Mouse (Mus musculus): ENCODE data around the gene Mlh1.
A peak's percentile ranks its signal among the peaks of the same experiment; 100 is the strongest.

The Mlh1 gene

GRCm38 (mm10) chr9:111213501-111213900 is 58.1 kb downstream of the Mlh1 start:
- DNase-seq, result no peak

DNA sequence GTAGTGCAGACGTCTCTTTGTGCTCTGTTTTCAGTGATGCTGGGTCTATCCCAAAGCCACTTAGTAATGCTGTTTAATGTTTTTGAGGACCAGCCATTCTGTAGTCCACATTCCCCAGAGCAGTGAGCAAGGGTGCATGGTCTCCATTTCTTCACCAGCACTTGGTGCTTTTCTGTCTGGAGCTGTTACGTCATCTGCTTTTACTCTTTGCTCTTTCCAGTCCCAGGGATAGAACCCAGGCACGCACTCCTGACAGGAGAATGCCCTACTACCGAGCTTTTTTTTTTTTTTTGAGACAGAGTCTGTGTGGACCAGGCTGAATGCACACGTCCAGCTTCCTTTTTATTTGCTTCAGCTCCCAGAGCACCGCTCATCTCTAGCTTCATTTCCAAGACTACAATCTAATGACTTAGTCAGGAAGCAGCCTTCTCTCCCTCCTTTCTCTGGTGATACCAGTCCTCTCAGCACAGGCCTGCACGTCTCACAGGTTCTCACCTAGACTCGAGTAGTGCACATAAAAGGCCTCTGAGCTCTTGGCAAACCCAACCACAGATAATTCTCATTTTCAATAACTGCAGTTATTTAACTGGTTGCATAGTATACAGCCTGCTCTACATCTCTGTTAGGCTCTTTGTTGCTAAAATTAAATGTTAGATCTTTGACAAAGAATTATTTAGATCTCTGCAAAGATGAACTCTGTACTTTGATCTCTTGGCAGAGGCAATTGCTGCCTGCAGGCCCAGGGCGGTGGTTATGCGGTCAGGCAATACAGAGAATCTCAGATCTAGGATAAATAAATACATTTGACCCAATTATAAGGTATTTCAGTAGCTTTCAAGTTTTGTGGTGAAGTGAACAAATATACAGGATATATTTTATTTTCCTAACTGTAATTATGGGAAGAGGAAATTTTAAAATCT is 60.2 kb downstream of the Mlh1 start:
- DNase-seq, result no peak

DNA sequence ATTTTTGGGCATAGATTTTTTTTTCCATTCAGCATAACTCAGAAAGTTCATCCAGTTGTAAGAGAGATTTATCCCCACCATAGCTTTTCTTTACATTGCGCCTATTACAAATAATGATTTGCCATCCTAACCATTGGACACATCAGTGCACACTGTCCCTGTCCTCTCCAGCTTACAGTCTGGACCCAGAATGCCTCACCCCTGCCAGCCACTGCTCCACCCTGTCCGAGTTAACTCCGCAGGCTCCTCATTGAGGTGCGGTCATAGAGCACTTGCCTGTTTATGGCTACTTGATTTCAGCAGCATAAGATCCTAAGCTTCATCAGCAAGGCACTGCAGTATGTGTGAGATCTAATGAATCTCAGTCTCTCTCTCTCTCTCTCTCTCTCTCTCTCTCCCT is 61.2 kb downstream of the Mlh1 start:
- DNase-seq, result no peak

DNA sequence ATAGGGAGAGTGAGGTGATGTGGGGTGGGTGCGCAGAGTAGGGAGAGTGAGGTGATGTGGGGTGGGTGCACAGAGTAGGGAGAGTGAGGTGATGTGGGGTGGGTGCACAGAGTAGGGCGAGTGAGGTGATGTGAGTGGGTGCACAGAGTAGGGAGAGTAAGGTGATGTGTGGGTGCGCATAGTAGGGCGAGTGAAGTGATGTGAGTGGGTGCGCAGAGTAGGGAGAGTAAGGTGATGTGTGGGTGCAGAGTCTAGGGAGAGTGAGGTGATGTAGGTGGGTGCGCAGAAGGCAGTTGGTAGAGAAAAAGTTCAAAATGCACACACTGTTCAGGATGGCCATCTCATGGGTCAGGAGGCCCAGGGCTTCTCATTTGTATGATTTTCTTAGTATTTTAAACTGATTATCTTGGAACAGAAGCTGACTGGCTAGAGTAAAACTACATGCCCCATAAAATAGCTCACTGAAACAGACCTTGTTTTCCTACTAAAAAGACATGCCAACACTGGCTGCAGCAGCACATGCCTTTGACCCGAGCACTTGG is 62.4 kb downstream of the Mlh1 start:
- no peak for DNase-seq

- DNase-seq, result no peak
Observed at GRCm38 (mm10) chr9:111208185-111208584, 63.4 kb downstream of the Mlh1 start.

GRCm38 (mm10) chr9:111207683-111208082 is 63.9 kb downstream of the Mlh1 start:
- no peak for DNase-seq

GRCm38 (mm10) chr9:111204601-111205375 is 66.8 kb downstream of the Mlh1 start:
- peak; percentile 54 for DNase-seq

DNA sequence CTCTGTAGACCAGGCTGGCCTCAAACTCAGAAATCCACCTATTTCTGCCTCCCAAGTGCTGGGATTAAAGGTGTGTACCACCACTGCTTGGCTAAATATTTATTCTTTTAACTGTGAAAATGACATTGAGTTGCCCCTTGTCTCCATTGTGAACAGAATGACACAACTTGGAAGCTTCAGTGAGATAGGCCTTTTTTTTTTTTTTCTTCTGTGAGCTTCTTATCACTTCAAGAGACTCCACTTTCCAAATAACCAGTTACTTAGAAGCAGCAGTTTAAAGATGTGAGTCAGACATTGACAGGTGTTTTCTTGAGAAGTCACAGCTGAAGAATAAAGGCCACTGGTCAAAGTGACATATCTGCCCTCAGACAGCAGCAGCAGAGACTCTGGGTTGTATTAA is 71.4 kb downstream of the Mlh1 start:
- no peak for DNase-seq

DNA sequence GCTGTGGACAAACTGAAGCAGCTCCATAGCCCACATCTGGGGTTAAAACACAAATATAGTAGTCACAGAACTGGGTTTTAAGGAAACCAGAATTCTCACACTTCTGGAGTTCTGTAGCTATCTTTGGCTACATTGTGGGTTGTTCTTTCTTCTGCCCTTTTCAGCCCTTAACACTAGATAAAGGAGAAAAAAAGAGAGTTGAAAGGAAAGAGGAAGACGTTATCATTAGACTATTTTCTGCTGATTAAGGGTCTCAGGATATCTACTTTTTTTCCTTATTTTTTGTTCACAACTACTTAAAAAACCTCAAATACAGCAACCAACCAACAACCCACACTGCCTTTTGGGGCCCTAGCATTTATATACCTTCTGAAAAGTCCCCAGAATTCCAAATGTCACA is 73.3 kb downstream of the Mlh1 start:
- DNase-seq, result no peak

- no peak for DNase-seq
Observed at GRCm38 (mm10) chr9:111197712-111198111, 73.9 kb downstream of the Mlh1 start.

GRCm38 (mm10) chr9:111197116-111197515 is 74.5 kb downstream of the Mlh1 start:
- DNase-seq, result no peak

DNA sequence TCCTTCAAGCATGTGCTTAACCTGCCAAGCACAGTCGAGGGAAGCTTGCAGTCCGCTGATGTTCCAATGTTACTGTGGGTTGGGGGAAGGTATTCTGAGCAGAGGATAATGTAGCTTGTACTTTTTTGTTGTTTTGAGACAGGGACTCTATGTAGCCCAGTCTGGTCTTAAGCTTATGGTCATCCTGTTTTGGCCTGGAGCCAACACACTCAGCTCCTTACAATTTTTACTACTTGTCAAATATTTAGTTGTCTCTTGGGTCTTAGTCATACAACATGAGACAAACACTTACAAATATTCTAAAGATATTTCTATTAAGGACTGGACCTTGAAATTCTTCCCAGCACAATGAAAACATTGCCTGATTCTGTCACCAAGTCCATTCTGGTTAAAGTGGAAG is 78.4 kb downstream of the Mlh1 start:
- no peak for DNase-seq

DNA sequence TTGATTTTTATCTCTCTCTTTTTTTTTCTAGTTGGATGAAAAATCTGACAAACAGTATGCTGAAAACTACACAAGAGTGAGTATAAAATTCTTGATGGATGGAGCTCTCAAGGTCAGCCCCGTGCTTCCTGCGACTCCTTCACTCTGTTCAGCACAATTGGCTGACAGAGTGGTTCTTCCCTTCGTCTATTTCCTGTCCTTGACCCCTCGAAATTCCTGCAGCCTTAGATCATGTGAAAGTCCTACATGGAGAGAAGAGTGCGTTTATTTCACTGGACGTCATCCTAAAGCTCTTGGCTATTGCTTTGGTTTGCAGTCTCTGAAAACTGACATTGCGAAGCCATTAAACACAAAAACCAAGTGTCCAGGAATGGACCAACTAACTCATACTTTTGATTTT is 82.9 kb downstream of the Mlh1 start:
- DNase-seq, result no peak

- DNase-seq, result no peak
Observed at GRCm38 (mm10) chr9:111186861-111187260, 84.7 kb downstream of the Mlh1 start.

DNA sequence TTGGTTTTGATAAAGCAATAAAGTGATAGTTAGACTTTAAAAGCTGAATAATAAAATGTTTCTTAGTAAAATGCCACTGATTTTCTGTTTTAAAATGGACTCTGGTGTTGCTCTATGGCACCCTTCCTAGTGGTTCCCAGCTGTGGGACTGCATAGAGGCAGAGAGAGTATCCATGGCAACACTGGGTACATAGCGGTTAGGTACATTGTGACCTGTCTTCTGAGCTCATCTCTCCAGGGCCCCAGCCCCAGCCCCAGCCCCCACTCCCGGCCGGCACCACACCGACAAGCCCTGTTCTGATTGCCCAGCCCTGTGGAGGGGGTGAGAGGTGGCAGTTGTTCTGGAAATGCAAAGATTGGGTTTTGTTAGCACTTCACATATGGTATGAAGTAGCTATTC is 86.7 kb downstream of the Mlh1 start:
- no peak for DNase-seq

GRCm38 (mm10) chr9:111182176-111182575 is 89.4 kb downstream of the Mlh1 start:
- DNase-seq, result no peak

- DNase-seq, result no peak
Observed at GRCm38 (mm10) chr9:111178971-111179370, 92.6 kb downstream of the Mlh1 start.
